Mouse (Mus musculus) mouse trophoblast stem cell (cell line): ENCODE measurements around the gene Nmur1.
"Not testable (repeated sequence)": the region's sequence is repeated elsewhere in the genome, so short reads cannot be mapped to it uniquely, and the experiment has no call there.

ENCODE experiments used
- in situ Hi-C, 2 experiments: fragments of 300-500 bp; cut with MseI, MboI; formaldehyde crosslinking; loops; 2 replicates in 1 of 2; 3 replicates in 1 of 2; pipeline ENCODE4 v1.15.1; 2025

Nmur1 gene

DNA sequence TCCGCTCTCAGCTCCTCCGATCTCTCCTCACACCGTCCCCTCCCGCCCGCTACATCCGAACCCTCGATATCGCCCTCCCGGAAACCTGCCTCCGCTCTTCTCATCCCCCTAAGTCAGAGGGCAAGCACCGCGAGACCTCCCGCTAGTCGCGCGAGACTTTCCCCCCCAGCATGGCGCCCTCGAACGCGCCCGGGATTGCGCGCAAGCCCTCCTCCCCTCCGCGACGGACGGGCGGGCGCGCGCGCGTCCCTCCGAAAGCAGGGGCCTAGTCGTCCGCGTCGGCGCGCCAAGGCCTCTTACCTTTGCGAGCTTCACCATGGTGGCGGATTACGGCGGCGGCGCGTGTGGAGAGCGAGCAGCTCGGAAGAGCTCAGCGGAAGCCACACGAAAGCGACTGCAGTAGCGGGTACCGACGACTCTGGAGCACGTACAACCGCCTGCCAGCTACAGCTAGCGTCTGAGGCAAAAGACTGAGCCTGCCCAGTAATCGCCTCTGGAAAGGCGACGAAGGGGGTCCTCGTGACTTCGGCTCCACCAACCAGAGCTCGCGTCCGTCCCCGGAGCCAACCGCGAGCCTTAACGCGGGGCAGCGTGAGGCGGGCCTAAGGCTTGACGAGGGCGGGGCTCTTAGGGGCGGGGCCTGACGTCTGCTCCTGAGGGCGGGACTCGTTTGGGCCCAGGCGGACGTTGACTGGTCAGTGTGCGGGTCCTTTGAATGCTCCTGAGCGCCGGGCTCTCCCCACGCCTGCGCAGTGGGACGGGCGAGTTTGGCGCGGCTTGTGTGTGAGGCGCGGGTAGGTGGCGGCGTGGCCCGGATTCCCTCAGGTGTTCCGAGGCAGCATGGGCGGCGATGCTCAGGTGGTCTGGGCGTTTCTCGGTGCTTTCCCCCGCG lies 66.9 kb downstream of the Nmur1 start, which contains the start of gene Ncl:
Gene Ncl (minus strand): TSS at position 495 of the 892 bp plus-strand sequence.
- in situ Hi-C loops, result no loop called here

DNA sequence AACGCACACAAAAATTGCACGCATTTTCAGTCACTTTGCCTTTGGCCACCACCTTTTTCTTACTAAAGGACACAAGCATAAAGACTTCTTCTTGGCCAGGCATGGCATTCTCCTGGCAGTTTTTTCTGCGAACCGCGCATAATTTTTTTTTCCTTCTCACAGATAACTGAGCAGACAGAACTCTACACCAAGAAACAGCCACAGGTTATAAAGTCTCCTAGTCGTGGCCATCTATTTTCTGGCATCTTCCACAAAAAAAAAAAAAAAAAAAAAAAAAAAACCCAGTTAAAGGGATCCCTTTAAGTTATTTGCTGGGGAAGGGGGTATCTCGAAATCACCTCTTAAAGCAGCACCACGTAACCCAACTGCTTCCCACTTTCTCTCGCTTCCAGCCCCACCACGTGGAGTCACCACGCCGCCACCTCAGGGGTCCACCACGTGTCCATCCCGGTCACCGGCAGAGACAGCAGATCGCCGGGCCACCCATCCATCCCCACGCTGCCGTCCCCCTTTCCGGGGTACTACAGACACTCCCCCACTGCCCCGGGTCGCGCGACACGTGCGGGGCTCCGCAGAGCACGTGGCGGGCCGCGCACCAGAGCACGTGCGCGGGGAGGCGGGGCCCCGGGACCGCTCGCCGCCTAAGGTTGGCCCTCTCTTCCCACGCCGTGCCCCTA lies 67.7 kb downstream of the Nmur1 start:
- in situ Hi-C loops, result no loop called here

DNA sequence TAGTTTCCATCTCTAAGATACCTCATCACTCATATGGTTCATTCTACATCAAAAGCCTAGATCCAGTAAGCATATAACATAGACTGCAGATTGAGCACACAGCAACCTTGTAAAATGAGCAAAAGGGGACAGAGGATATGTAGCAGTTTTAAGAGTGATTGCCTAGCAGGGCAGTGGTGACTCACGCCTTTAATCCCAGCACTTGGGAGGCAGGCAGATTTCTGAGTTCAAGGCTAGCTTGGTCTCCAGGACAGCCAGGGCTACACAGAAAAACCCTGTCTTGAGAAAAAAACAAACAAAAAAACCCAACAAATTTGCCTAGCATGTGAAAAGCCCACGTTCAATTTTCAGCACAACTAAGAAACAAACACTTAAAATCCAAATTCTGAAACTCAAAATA lies 71.8 kb downstream of the Nmur1 start:
- in situ Hi-C loops, result no loop called here

DNA sequence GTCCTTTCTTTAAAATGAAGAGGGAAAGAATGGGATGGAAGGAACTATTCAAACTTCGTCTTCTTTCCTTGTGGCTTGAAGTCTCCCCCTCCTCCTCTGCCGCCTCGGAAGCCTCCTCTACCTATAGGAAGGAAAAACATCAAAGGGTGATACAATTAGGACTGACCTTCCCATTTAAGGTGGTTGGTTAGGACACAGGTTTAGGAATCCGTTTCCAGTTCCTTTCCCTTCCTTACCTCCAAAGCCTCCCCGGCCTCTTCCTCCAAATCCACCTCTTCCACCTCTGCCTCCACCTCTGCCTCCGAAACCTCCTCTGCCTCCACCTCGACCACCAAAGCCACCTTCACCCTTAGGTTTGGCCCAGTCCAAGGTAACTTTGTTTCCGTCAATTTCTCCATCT lies 75.5 kb downstream of the Nmur1 start:
- in situ Hi-C loops, result no loop called here

DNA sequence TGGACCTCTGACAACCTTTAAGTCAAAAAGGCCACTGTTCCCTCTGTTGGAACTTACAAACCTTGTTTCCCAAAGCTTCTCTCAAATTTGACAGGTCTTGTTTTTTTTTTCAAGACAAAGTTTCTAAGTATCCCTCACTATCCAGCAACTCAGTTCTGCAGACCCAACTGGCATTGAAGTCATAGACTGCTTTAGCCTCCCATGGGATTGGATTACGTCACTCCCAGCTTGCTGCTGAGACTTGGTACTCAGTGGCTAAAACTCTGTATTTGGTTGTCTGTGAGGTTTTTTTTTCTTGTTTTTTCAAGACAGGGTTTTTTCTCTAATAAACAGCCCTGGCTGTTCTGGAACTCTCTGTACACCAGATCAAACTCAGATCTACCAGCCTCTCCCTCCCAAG lies 76.3 kb downstream of the Nmur1 start:
- in situ Hi-C loops, result no loop called here

DNA sequence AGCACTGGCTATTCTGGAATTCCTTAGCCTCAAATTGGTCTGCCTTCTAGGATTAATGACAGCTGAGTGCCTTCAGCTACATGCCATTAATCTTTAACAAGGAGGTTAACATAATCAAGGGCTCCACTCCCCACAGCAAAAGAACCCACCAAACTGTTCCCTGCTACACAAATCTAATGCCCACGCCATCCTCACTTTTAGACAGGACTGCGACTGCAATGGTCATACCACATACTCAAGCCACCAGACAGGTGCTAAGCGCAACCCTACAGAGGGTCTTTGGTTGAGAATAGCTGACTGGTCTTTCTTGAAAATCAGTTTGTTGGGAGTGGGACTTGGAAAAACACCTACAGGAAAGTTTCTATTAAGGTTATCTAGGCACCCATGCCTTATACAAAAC lies 76.8 kb downstream of the Nmur1 start:
- in situ Hi-C loops, result no loop called here

DNA sequence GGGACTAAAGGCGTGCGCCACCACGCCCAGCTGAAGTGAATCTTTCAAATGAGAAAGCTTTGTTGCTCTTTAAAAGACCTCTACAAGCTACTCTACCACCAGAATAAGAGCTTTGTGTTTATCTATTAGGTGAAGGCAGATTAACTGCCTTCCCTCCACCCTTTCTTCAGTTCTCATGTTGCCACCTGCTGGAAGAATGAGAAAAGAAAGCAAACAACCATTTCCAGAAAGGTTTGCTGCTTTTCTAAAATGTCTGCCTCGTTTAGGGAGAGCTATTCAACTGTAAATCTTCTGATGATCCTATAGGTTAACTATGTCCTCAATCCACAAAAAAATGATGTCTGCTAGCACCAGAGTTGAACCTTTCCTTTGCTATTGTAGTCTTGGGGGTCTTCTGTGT lies 77.2 kb downstream of the Nmur1 start:
- in situ Hi-C loops, result no loop called here

DNA sequence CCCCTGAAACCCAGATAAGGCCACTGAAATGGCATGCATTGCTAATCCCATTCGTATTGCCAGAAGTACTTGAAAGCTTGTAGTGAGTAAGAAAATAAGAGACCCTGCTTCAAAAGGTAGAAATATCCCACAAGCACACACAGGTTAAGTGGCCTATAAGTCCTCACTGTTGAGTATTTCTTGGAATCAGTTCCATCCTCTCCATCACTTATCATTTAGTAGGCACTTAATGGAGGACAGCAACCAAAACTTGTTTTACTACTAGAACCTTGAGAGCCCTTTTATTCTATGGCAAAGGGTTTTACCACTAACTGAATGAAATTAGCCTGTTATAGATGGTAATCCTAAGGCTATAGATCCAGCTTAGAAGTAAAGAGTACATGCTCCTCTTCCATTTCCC lies 77.9 kb downstream of the Nmur1 start:
- in situ Hi-C loops, result no loop called here

DNA sequence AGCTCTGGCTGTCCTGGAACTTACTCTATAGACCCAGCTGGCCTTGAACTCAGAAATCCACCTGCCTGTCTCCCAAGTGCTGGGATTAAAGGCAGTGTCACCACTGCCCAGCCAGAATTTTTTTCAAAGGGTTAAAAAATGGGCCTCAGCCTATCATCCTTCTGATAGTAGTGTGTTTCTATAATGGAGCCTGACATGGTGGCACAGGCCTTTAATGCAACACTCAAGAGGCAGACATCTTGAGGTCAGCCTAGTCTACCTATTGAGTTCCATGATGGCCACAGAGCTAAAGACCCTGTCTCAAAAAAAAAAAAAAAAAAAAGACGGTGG lies 78.3 kb downstream of the Nmur1 start:
- in situ Hi-C loops, result no loop called here

DNA sequence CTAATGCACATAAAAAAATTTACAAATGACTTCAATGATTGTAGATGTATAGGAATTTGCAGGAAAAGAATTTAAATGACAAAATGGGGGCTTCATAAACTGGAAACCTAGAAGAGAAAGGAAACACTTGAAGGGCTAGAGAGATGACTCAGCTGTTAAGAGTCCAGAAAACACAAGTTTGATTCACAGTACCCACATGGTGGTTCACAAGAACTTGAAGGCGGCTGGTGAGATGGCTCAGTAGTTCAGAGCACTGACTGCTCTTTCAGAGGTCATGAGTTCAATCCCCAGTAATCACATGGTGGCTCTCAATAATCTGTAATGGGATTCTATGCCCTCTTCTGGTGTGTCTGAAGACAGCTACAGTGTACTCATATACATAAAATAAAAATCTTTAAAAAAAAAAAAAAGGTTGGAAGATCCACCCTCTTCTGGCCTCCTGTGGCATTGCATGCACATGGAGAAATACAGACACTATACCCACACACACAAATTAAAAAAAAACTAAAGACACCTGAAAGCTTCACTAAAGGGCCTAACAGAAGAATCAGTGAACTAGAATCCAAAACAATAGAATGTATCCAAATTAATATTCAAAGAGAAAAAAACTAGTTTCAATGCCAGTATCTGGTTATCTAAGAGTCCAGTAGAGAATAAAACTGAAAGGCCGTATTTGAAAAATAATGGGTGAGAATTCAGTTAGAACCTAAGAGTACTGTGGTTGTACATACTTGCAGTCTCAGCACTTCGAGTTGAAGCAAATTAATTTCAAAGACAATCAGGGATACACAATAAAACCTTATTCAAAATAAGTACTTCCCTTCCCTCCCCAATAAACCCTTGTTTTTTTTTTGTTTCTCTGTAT lies 78.9 kb downstream of the Nmur1 start:
- in situ Hi-C loops, result no loop called here

DNA sequence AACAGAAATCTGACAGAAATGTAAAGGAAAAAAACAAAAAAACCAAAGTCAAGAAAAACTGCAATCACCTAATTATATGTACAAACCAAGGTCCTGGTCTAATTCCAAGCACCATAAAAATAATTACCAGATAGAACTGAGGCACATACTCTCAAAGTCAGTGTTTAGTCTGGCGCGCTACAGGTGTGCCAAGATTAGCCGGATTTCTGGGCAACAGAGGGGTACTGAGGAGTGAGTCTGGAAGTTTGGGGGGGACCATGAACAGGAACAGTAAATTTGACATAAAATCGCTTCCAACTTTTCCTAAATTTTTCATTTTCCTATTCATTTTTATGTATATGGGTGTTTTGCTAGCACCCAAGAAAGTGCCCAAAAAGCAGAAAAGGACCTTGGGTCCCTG lies 80.1 kb downstream of the Nmur1 start:
- in situ Hi-C loops, result no loop called here

DNA sequence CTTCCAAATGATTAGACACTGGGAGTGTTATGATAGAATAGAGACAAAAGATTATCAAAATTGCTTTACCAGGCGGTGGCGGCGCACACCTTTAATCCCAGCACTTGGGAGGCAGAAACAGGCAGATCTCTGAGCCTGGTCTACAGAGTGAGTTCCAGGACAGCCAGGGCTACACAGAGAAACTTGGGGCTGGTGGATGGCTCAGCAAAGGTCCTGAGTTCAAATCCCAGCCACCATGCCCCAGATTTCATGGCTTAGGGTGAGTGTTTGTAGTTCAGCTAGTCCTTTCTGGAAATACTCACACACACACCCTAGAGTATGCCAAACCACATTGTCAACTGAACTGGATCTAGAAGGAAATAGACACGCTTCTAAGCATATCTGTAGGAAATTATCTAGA lies 81.0 kb downstream of the Nmur1 start:
- in situ Hi-C loops, result no loop called here

DNA sequence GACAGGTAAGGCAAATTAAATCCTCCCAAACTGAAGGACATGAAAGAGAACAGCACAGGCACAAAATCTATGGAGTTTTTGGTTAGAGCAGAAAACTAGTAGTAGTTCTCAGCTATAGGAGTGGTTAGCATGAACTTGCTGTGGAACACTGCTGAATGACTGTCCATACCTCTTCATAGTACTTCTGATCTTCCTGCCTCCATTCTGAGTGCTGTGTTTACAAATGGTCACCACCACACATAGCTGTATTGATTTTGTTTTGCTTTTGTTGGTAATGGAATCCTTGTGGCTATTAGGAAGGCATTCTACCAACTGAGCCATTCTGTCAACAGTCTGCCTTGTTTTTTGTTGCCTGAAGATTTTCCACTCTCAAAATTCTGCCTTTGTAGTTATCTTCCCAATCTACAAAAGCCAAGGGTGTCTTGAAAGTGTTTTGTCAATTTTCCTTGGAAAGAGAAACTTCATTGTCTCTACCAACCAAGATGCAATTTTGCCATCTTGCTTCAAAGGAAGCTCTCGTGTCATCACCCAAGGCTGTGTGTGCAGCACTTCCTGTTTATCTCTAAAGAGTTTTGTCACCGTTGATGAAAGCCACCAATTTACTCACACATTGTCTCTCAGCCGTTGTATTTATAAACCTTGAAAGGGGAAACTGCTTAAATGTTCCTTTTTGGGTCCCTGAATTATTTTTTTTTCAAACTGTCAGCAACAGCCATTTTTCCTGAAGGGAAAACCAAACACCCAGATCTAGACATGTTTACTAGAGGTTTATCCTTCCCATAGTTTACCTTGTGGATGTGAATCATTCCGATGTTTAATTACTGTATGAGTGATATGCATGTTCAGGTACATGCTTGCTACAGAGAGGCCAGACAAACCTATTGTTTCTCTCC lies 81.8 kb downstream of the Nmur1 start:
- in situ Hi-C loops, result no loop called here

DNA sequence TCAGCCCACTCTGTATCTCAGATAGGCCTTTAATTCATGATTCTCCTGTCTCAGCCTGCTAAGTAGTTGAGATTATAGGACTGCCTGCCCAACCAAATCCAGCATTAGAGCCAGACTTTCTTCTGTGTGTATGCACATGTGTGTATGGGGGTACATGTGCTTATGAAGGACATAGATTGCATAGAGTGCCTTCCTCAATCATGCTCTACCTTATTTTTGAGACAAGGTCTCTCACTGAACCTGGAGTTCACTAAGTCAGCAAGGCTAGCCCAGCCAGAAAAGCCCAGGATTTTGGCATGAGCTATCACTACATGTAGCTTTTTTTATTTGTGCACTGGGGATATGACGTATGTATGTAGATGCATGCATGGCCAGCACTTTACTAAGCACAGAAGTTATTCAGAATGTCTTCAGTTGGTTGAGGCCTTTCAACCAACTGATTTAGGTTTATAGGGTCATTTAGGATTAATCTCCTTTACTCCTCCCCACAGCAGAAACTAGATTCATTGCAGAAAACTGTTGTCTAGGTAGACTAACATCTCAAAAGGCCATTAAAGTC lies 82.9 kb downstream of the Nmur1 start:
- in situ Hi-C loops, result no loop called here

DNA sequence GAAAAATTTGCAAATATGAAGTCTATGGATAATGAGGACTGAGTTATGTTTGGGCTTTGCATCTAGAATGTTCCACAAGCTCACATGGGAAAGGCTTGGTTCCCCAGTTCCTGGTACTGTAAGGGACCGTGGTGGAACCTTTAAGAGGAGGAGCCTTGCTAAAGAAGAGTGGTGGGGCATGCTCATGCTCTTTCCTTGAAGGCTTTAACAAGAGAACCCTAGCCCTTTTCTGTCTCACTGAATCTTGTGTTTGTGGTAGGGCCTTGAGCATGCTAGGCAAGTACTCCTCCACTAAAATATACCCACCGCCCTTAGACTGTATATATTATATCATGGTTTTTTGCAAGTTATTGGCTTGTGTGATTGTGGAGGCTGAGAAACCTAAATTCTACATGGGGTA lies 83.7 kb downstream of the Nmur1 start:
- in situ Hi-C loops, result no loop called here

DNA sequence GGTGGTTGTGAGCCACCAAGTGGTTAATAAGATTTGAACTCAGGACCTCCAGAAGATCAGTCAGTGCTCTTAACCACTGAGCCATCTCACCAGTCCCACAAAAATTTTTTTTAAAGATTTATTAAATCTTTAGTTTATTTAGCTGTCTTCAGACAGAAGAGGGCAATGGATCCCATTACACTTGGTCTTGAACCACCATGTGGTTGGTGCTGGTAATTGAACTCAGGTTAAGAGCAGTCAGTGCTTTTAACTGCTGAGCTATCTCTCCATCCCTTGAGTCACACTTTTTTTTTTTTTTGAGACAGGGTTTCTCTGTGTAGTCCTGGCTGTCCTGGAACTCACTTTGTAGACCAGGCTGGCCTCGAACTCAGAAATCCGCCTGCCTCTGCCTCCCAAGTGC lies 84.9 kb downstream of the Nmur1 start:
- in situ Hi-C loops, result not testable (repeated sequence)

DNA sequence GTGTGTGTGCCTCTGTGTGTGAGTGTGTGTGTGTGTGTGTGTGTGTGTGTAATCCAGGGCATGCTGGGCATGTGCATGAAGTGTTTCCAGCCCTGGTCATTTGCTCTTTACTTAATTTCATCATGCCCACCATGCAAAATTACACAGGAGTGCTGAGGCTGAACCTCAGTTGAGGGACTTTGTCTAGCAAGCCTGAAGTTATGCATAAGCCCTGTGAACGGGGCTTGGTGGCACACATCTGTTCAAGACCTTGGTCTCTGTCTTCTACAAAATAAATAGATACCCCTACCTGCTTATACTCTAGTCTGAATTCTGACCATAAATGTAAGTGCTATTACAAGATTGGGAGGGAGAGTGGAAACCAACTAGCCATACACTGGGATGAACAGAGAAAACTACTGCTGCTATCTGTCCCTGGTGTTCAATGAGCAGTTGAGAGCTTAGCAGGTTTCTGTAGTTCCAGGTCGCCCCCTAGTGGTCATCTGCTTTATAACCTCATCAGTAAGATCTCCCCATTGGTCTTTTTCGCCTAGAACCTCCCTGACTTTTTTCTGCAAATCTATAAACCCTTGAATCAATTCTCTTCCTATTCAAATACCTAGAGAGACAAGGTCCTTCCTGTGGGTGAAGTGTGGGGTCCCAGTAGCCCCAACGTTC lies 86.7 kb downstream of the Nmur1 start:
- in situ Hi-C loops, result loop anchor here (5.0 kb wide), 2 partner anchors 152 to 157 kb away; no protein-coding TSS in a partner anchor

DNA sequence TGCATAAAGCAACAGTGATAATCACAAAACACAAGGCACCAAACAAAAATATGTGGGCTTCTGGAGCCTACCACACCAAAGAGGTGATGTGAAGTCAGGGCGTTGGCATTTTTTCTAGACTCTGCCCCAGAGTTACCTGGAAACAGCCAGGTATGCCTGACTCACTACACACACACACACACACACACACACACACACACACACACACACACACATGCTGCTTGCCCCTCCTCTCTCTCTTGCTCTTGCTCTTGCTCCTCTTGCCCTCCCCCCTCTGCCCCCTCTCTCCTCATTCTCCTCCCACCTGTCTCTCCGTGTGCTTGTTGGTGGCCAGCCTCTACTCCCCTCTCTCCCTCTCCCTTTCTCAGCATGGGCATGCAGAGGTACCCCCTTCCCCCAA lies 89.7 kb downstream of the Nmur1 start:
- in situ Hi-C loops, result loop anchor here (5.0 kb wide), 2 partner anchors 149 to 154 kb away; no protein-coding TSS in a partner anchor
